Mouse (Mus musculus) neural tube, embryonic 14.5 days (tissue): ENCODE measurements around the gene Ppp1r17. TPM values are rescaled to one million over a fixed set of nuclear protein-coding genes. Genes with fewer than 3 reads are reported as not detected.

Source experiments
- ATAC-seq: fragments of 200-750 bp; cut with Nextera tagmentation; 2 replicates; pipeline ENCODE4 v1.8.0; 2017; ENCODE audit warnings: low read depth, mild to moderate bottlenecking, moderate TSS enrichment, moderate library complexity
- H3K27ac ChIP-seq: fragments of 300-500 bp; sonication (generic); 2 replicates; pipeline ENCODE4 v1.5.1; 2014; ENCODE audit warnings: low read depth, mild to moderate bottlenecking, control low read depth, low read length, moderate library complexity, mixed read lengths
- H3K27me3 ChIP-seq: fragments of 300-500 bp; sonication (generic); 2 replicates; pipeline ENCODE4 v1.6.1; 2014; ENCODE audit warnings: low read length; ENCODE audit not compliant: control insufficient read depth, insufficient read depth
- H3K36me3 ChIP-seq: fragments of 300-500 bp; sonication (generic); 2 replicates; pipeline ENCODE4 v1.6.1; 2014; ENCODE audit warnings: low read length, mixed read lengths; ENCODE audit not compliant: control insufficient read depth, insufficient read depth
- H3K4me1 ChIP-seq: fragments of 300-500 bp; sonication (generic); 2 replicates; pipeline ENCODE4 v1.6.1; 2014; ENCODE audit warnings: low read length; ENCODE audit not compliant: control insufficient read depth, insufficient read depth
- H3K4me2 ChIP-seq: fragments of 300-500 bp; sonication (generic); 2 replicates; pipeline ENCODE4 v1.6.1; 2014; ENCODE audit warnings: mild to moderate bottlenecking, low read depth, low read length, control low read depth
- H3K4me3 ChIP-seq: fragments of 300-500 bp; sonication (generic); 2 replicates; pipeline ENCODE4 v1.5.1; 2014; ENCODE audit warnings: low read depth, low read length, control low read depth, mixed read lengths
- H3K9ac ChIP-seq: fragments of 300-500 bp; sonication (generic); replicated peaks from 2 replicates; pipeline ENCODE4 v1.6.1; 2014; ENCODE audit warnings: low read depth, mild to moderate bottlenecking, control low read depth, low read length, mixed read lengths
- H3K9me3 ChIP-seq: fragments of 300-500 bp; sonication (generic); 2 replicates; pipeline ENCODE4 v1.6.1; 2016; ENCODE audit warnings: low read length; ENCODE audit not compliant: control insufficient read depth
- WGBS: fragments of 180-500 bp; shearing (Covaris S2); extraction: QIAGEN DNeasy Blood & Tissue Kit; methylation state at CpG from one replicate; pipeline ENCODE4 v1.1.7; 2014; 5-methylcytosine and 5-hydroxymethylcytosine counted together
- polyA plus RNA-seq: library from polyadenylated mRNA; unstranded; fragments of >200 nt; fragmentation: Nextera tagmentation; extraction: Ambion mirVana; gene quantifications from 2 replicates; pipeline ENCODE4 v1.2.1, GENCODE M21; 2014

Gene Ppp1r17
- polyA plus RNA-seq, 1 experiment from 2014 or later: 2.2 TPM

GRCm38 (mm10) chr6:56066632-56067282 is 49.5 kb downstream of the Ppp1r17 start:
- H3K27ac ChIP-seq: no peak overlapping the region
- WGBS: 41% methylated on average over 5 of the region's 5 CpGs

GRCm38 (mm10) chr6:56068516-56068915 is 51.2 kb downstream of the Ppp1r17 start:
- H3K27ac ChIP-seq: no peak overlapping the region

More at GRCm38 (mm10) chr6:56066632-56067282, 49.5 kb downstream of the Ppp1r17 start:
- Histone ChIP-seq H3K4me2 (no peak overlapping the region), H3K27me3 (no peaks in the 10 kb centered on the region), H3K9ac (no peak overlapping the region), H3K36me3 (no peaks in the 10 kb centered on the region), H3K9me3 (no peaks in the 10 kb centered on the region), H3K4me1 (no peaks in the 10 kb centered on the region), H3K4me3 (no peak overlapping the region)
- ATAC-seq: peak; percentile 89

GRCm38 (mm10) chr6:56076378-56076805 is 59.1 kb downstream of the Ppp1r17 start:
- H3K27ac ChIP-seq: no peak overlapping the region

More at GRCm38 (mm10) chr6:56068516-56068915, 51.2 kb downstream of the Ppp1r17 start:
- Histone ChIP-seq H3K9me3 (no peaks in the 10 kb centered on the region), H3K4me2 (no peak overlapping the region), H3K4me3 (no peak overlapping the region), H3K36me3 (no peaks in the 10 kb centered on the region), H3K4me1 (no peaks in the 10 kb centered on the region), H3K27me3 (no peaks in the 10 kb centered on the region), H3K9ac (no peak overlapping the region)
- ATAC-seq: no peak

More at GRCm38 (mm10) chr6:56076378-56076805, 59.1 kb downstream of the Ppp1r17 start:
- Histone ChIP-seq H3K4me1 (no peaks in the 10 kb centered on the region), H3K4me2 (no peak overlapping the region), H3K4me3 (no peak overlapping the region), H3K9me3 (no peaks in the 10 kb centered on the region), H3K9ac (no peak overlapping the region), H3K36me3 (no peaks in the 10 kb centered on the region), H3K27me3 (no peaks in the 10 kb centered on the region; the same call in 1 of the 2 replicates)
- 29% methylated on average over 4 of the region's 4 CpGs for WGBS
- ATAC-seq: peak; percentile 72

Other genes starting within 250 kb of the Ppp1r17 start
- gene Itprid1, start 180.6 kb upstream of the Ppp1r17 start, polyA plus RNA-seq: 0.17 and 0.21 TPM in 2 replicates